Mouse (Mus musculus) naive thymus-derived CD4-positive, alpha-beta T cell, adult 2 months (primary cell): ENCODE data around the gene Syt12.
A peak's percentile ranks its signal among the peaks of the same experiment; 100 is the strongest.

Experiments
- DNase-seq: peaks from one replicate; pipeline ENCODE4 v3.0.0-alpha.2; 2011; ENCODE audit warnings: low read depth

Gene Syt12

GRCm38 (mm10) chr19:4447445-4447844 is 29.8 kb downstream of the Syt12 start:
- no peak for DNase-seq

- no peak for DNase-seq
Observed at GRCm38 (mm10) chr19:4446661-4447420, 30.4 kb downstream of the Syt12 start.

GRCm38 (mm10) chr19:4442408-4442807 is 34.8 kb downstream of the Syt12 start:
- peak; percentile 80 for DNase-seq

GRCm38 (mm10) chr19:4441621-4442161 is 35.6 kb downstream of the Syt12 start:
- DNase-seq, result peak; percentile 16

- DNase-seq, result peak; percentile 87
Observed at GRCm38 (mm10) chr19:4441090-4441591, 36.1 kb downstream of the Syt12 start.

GRCm38 (mm10) chr19:4440222-4440621 is 37.0 kb downstream of the Syt12 start:
- peak; percentile 15 for DNase-seq

GRCm38 (mm10) chr19:4439161-4439801 is 38.0 kb downstream of the Syt12 start, which contains the start of gene Rhod:
Rhod (minus strand) TSS chr19:4439432.
- DNase-seq, result peak; percentile 25

- peak; percentile 33 for DNase-seq
Observed at GRCm38 (mm10) chr19:4438791-4439160, 38.5 kb downstream of the Syt12 start.

GRCm38 (mm10) chr19:4437886-4438285 is 39.4 kb downstream of the Syt12 start:
- DNase-seq, result peak; percentile 30

GRCm38 (mm10) chr19:4436254-4436653 is 41.0 kb downstream of the Syt12 start:
- DNase-seq, result no peak

- no peak for DNase-seq
Observed at GRCm38 (mm10) chr19:4434999-4435398, 42.2 kb downstream of the Syt12 start.

- no peak for DNase-seq
Observed at GRCm38 (mm10) chr19:4433756-4434155, 43.5 kb downstream of the Syt12 start.

GRCm38 (mm10) chr19:4430091-4430620 is 47.1 kb downstream of the Syt12 start:
- DNase-seq, result no peak

- DNase-seq, result peak; percentile 64
Observed at GRCm38 (mm10) chr19:4425610-4426366, 51.5 kb downstream of the Syt12 start.

- DNase-seq, result no peak
Observed at GRCm38 (mm10) chr19:4423021-4423420, 54.2 kb downstream of the Syt12 start.

- DNase-seq, result no peak
Observed at GRCm38 (mm10) chr19:4422581-4422980, 54.7 kb downstream of the Syt12 start.

- no peak for DNase-seq
Observed at GRCm38 (mm10) chr19:4420153-4420910, 56.9 kb downstream of the Syt12 start.

- no peak for DNase-seq
Observed at GRCm38 (mm10) chr19:4419711-4420110, 57.5 kb downstream of the Syt12 start.

GRCm38 (mm10) chr19:4417713-4418112 is 59.5 kb downstream of the Syt12 start:
- no peak for DNase-seq

- peak; percentile 82 for DNase-seq
Observed at GRCm38 (mm10) chr19:4417183-4417582, 60.1 kb downstream of the Syt12 start.

GRCm38 (mm10) chr19:4414631-4415030 is 62.6 kb downstream of the Syt12 start:
- no peak for DNase-seq
